Mouse (Mus musculus): ENCODE data around the gene Dock3.
A peak's percentile ranks its signal among the peaks of the same experiment; 100 is the strongest.

Dock3 gene

DNA sequence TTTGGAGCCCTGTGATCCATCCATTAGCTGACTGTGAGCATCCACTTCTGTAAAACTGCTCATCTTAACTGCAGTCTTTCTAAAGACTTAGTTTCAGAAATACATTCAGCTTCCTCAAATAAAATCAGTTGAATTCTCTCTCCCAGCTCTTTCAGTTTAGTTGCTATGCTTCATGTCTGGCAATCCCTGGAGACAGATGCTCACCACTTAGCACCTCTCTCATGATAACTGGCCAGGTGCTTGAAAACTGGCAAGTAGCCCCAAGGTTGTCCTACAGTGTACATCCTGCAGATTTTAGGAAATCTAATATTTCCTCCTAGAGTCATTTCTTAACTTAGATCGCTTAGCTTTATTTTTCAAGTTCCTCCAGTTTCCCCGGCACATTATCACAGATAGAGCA, 193.8 kb downstream of the Dock3 start:
- no peak for DNase-seq (ENCODE audit: extremely low spot score, low spot score)

DNA sequence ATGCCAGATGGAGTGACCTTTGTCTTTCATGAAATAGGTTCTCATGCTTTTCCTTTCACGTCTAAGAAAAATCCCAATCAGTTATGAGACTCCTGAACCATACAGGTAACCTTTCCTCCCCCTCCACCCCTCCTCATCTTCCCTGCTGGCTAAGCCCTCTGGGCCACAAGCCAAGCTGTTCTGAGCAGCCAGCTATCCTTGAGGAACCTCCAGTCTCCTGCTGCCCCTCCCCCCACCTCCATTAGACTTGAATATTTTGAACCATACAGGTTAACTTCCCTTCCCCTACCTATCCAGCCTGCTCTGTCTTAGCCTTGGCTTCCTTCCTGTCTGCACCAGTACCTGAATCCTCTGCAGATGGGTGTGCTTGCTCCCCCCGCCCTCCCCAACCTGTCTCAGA, 204.1 kb downstream of the Dock3 start:
- DNase-seq (ENCODE audit: extremely low spot score, low spot score): no peak

DNA sequence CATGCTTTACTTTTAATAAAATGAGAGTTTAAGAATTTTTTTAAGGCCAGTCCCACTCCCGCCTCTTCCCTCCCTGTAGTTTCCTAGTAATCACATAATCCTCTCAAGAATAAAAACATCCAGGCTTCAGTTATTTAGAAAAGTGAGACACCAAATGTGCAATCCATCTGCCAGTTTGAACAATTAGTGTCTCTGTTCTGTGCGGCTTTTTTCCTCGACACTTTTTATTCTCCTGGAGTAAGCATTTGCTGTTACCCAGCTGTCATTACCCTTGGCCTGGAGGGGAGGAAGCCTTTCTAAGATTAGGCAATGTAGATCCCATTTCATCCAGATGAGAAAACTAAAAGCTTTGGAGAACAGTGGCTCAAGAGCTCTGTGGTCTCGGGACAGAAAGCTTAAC, 221.9 kb downstream of the Dock3 start:
- DNase-seq (ENCODE audit: extremely low spot score, low spot score): no peak

GRCm38 (mm10) chr9:107003187-107003586, 228.5 kb downstream of the Dock3 start:
- DNase-seq (ENCODE audit: extremely low spot score, low spot score): no peak

DNA sequence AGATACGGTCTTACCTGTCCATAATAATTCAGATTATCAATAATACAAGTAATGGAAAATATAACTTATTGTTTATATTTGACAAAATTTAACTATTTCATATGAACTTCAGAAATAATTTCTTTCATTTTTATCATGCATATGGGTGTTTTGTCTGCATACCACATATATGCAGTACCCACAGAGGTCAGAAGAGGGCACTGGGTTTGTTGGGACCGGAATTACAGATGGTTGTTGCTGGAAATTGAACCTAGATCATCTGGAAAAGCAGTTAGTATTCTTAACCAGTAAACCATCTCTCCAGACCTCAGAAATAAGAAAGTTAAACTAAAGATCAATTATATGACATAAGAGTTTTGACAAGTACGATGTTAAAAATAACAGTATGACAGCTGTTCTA, 261.0 kb downstream of the Dock3 start:
- DNase-seq (ENCODE audit: extremely low spot score, low spot score): peak; percentile 12

DNA sequence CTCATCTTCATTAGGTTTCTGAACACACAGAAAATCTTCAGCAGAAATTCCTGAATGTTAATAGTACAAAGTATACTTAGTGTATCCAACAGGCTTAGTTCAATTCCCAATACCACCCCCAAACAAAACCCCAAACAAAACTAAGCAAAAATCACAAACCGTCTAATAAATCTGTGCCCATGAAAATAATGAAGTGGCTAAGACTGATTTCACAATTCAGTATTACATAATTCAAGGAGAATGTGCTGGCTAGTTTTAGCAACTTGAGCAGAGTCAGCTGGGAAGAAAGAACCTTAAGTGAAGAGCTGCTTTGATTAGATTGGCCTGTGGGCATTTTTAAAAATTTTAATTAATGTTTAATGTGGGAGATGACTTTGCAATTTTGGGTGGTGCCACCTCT, 273.3 kb downstream of the Dock3 start:
- no peak for DNase-seq (ENCODE audit: extremely low spot score, low spot score)

GRCm38 (mm10) chr9:106955486-106955885, 276.2 kb downstream of the Dock3 start:
- DNase-seq (ENCODE audit: extremely low spot score, low spot score): no peak

GRCm38 (mm10) chr9:106934998-106935397, 296.7 kb downstream of the Dock3 start:
- DNase-seq (ENCODE audit: extremely low spot score, low spot score): no peak

DNA sequence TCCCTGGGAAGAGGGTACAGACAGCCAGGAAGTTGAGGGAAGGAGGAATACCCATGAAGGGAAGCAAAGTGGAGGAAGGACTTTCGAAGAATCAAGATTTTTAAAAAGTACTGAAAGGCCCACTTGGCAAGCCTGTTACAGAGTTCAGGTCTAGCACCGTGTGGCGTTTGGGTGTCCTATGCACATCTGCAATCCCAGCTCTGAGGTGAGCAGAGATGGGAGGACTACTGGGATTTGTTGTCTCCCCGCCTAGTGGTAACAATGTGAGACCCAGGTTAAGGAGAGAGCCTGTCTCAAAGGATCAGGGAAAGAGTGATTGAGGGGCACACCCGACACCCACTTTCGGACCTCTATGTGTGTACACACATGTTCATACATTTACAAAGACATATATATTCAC, 316.8 kb downstream of the Dock3 start:
- no peak for DNase-seq (ENCODE audit: extremely low spot score, low spot score)

- no peak for DNase-seq (ENCODE audit: extremely low spot score, low spot score)
These were observed 317.9 kb downstream of the Dock3 start for GRCm38 (mm10) chr9:106913759-106914158.

- DNase-seq (ENCODE audit: extremely low spot score, low spot score): no peak
These were observed 320.1 kb downstream of the Dock3 start for GRCm38 (mm10) chr9:106911624-106912023.

DNA sequence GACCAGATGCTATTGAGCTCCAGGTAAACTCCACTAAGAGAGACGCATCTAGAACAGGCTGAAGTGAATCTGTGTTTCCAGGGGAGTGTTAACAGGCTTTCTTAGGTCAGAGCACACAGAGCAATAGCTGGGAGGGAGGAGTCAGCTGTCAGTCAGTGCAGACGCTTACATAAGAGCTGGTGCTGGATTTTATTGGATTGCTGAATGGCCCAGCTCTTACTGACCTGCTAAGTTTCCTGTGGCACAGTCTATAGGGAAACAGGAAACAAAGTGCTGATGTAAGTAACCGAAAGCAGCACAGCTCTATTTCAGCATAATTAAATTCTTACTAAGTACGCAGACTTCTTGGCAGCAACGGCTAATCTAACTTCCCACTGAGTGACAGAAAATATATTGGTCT, 323.0 kb downstream of the Dock3 start:
- no peak for DNase-seq (ENCODE audit: extremely low spot score, low spot score)

- DNase-seq (ENCODE audit: extremely low spot score, low spot score): no peak
These were observed 323.5 kb downstream of the Dock3 start for GRCm38 (mm10) chr9:106908174-106908573.

- DNase-seq (ENCODE audit: extremely low spot score, low spot score): no peak
These were observed 325.1 kb downstream of the Dock3 start for GRCm38 (mm10) chr9:106906597-106906996.

- DNase-seq (ENCODE audit: extremely low spot score, low spot score): no peak
These were observed 327.9 kb downstream of the Dock3 start for GRCm38 (mm10) chr9:106903791-106904134.

- no peak for DNase-seq (ENCODE audit: extremely low spot score, low spot score)
These were observed 328.5 kb downstream of the Dock3 start for GRCm38 (mm10) chr9:106903099-106903790.

GRCm38 (mm10) chr9:106901596-106901995, 330.1 kb downstream of the Dock3 start:
- DNase-seq (ENCODE audit: extremely low spot score, low spot score): no peak

DNA sequence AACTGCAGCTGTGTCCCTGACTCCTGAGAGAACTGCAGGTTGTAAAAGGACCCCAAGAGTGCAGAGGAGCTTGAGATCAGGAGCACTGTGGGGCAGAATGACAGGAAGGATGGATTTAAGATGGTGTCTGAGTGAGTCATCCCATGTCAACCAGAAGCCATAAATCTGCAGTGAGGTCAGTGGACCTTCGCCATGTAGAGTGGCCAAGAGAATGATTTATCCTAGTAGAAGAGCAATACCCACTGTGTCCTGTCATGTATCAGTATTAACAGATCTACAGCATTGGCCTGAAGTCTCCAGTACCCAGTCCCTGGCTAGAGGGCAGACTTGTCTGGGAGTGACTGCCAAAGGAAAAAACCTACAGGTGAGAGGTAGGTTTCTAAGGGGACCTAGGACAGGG, 332.8 kb downstream of the Dock3 start:
- no peak for DNase-seq (ENCODE audit: extremely low spot score, low spot score)

- no peak for DNase-seq (ENCODE audit: extremely low spot score, low spot score)
These were observed 338.4 kb downstream of the Dock3 start for GRCm38 (mm10) chr9:106893327-106893726.

DNA sequence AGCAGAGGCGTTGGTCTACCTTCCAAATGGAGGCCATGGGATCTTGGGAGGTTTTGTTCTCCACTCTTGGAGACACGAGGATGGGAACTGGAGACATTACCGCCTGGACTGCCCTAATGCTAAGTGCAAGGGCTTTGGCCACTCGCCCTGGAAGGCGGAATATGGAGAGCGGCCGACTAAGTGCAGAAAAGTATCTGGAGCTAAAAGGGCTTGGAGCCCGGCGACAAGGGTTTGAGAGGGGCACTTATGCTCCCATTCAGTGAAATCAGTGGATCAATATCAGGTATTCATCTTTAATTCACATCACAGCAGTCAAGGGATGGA, 339.2 kb downstream of the Dock3 start:
- DNase-seq (ENCODE audit: extremely low spot score, low spot score): no peak

DNA sequence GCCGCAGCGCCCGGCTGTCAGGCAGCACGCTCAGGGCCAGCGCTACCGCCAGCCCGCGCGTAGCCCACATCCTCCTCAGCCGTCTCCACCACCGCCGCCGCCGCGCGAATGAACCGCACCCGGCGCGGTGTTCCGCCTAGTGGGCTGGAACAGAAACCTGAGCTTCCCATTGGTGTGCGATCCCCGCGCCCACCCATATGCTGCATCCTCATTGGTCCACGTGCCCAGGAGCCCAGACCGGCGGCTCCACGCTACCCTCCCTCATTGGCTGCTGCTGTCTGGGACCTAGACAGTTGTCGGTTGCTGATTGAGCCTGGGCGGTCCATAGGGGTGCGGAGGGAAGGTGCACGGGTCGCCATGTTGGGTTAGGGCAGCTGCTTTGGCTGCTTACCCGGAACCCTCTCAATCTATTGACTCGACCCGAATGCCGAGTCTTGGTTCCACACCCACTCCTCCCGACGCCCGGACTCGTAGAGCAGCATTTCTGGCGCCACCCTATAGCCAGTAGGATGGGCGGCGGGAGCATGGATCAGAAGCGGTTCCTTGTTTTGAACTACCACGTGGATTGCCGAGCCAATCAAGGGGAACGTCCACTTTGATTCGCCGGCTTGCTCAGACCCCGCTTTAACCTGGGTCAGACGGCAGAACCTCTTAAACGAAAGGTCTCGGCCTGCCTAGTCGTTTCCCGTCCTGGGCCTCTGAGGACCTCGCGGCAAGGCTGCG, 339.7 kb downstream of the Dock3 start, which contains the start of gene Manf:
Manf (minus strand) TSS at position 151 of the 723 bp plus-strand sequence.
- peak; percentile 97 for DNase-seq (ENCODE audit: extremely low spot score, low spot score)

GRCm38 (mm10) chr9:106891341-106891741, 340.4 kb downstream of the Dock3 start:
- DNase-seq (ENCODE audit: extremely low spot score, low spot score): no peak

Measured in neural tube, embryonic 10.5 days (tissue).